Mouse (Mus musculus): Measurements from ENCODE around the gene Col4a4.

GRCm38 (mm10) chr1:82427729-82428128 is 158.9 kb downstream of the Col4a4 start:
- TF ChIP-seq CTCF (IDR thresholded peaks at IDR 0.05; ENCODE audit: low read depth) (no peak), EP300 (IDR thresholded peaks at IDR 0.05; ENCODE audit: low read depth) (no peak)

Measured in liver, postnatal 0 days (tissue).